8 mouse cellular contexts compared by ENCODE assay signal in genomic region chr4:136469371-136469903, GRCm38 (mm10). TPM values are rescaled to one million over a fixed set of nuclear protein-coding genes. Genes with fewer than 3 reads are reported as not detected.
A peak's percentile ranks its signal among the peaks of the same experiment; 100 is the strongest.
DNase-seq lines count a peak whose midpoint lies in the region; ATAC-seq lines count a peak whose summit lies in the region.

TSS of gene Luzp1 (plus strand) at chr4:136469761.

- 2% methylated on average over 36 of the region's 36 CpGs for WGBS in heart, embryonic 13.5 days
- WGBS in liver, embryonic 12.5 days (ENCODE audit: insufficient replicate concordance): 2% methylated on average over 36 of the region's 36 CpGs
- under 1% methylated on average over 35 of the region's 36 CpGs for WGBS in stomach, embryonic 15.5 days

- peak; percentile 84 for ATAC-seq in heart, embryonic 13.5 days (ENCODE audit: extremely low read depth, insufficient number of reproducible peaks, low FRiP score, low TSS enrichment)
- ATAC-seq in liver, embryonic 12.5 days: peak; percentile 89
- ATAC-seq in stomach, embryonic 15.5 days (ENCODE audit: insufficient read depth, low FRiP score, low read depth): peak; percentile 92

- H3K4me2 ChIP-seq in heart, embryonic 13.5 days: peak within 1 kb of the TSS; percentile 74
- peak within 1 kb of the TSS; percentile 96 for H3K4me2 ChIP-seq in liver, embryonic 12.5 days
- H3K4me2 ChIP-seq in stomach, embryonic 15.5 days: peak within 1 kb of the TSS; percentile 73

- H3K9me3 ChIP-seq in heart, embryonic 13.5 days: no peaks in the 10 kb centered on the region
- H3K9me3 ChIP-seq in liver, embryonic 12.5 days (replicated peaks): no peaks in the 10 kb centered on the region
- H3K9me3 ChIP-seq in stomach, embryonic 15.5 days: no peaks in the 10 kb centered on the region

- H3K4me1 ChIP-seq in brown adipose tissue, adult 24 weeks (ENCODE audit: control insufficient read depth, insufficient read depth, insufficient read length, low read length): peaks cover 37% of the 10 kb centered on the region
- peaks cover 56% of the 10 kb centered on the region for H3K4me1 ChIP-seq in heart, embryonic 13.5 days
- H3K4me1 ChIP-seq in liver, embryonic 12.5 days: peaks cover 27% of the 10 kb centered on the region
- peaks cover 13% of the 10 kb centered on the region for H3K4me1 ChIP-seq in stomach, embryonic 15.5 days

- no peaks in the 10 kb centered on the region for H3K36me3 ChIP-seq in heart, embryonic 13.5 days
- no peaks in the 10 kb centered on the region for H3K36me3 ChIP-seq in liver, embryonic 12.5 days
- H3K36me3 ChIP-seq in stomach, embryonic 15.5 days: no peaks in the 10 kb centered on the region

- H3K27me3 ChIP-seq in heart, embryonic 13.5 days (replicated peaks): peaks cover 2% of the 10 kb centered on the region; the same call in 1 of the 2 replicates
- H3K27me3 ChIP-seq in liver, embryonic 12.5 days (replicated peaks): peaks cover 42% of the 10 kb centered on the region
- no peaks in the 10 kb centered on the region for H3K27me3 ChIP-seq in stomach, embryonic 15.5 days (replicated peaks)

- H3K9ac ChIP-seq in heart, embryonic 13.5 days: peak within 1 kb of the TSS; percentile 97
- peak within 1 kb of the TSS; percentile 82 for H3K9ac ChIP-seq in liver, embryonic 12.5 days
- peak within 1 kb of the TSS; percentile 81 for H3K9ac ChIP-seq in stomach, embryonic 15.5 days

- H3K4me3 ChIP-seq in brown adipose tissue, adult 24 weeks (ENCODE audit: insufficient read depth, low read depth, low read length): peak within 1 kb of the TSS; percentile 71
- H3K4me3 ChIP-seq in heart, embryonic 13.5 days: peak within 1 kb of the TSS; percentile 87
- H3K4me3 ChIP-seq in liver, embryonic 12.5 days: peak within 1 kb of the TSS; percentile 66
- H3K4me3 ChIP-seq in stomach, embryonic 15.5 days (replicated peaks): peak within 1 kb of the TSS; percentile 89

- DNase-seq in CD4-positive helper T cell, adult 2 months (ENCODE audit: low read depth, low spot score): peak; percentile 89
- peak; percentile 49 for DNase-seq in fat pad, adult 2 months (ENCODE audit: extremely low read depth, low read depth, low spot score)
- peak; percentile 96 for DNase-seq in kidney, postnatal 10 days
- peak; percentile 90 to 91 for DNase-seq in natural killer cell, adult 2 months (ENCODE audit: low spot score in 2 of 2)

- peak within 1 kb of the TSS; percentile 94 for H3K27ac ChIP-seq in brown adipose tissue, adult 24 weeks (replicated peaks; ENCODE audit: low read depth, low read length)
- peak within 1 kb of the TSS; percentile 98 for H3K27ac ChIP-seq in heart, embryonic 13.5 days (replicated peaks)
- peak within 1 kb of the TSS; percentile 78 for H3K27ac ChIP-seq in liver, embryonic 12.5 days
- peak within 1 kb of the TSS; percentile 98 for H3K27ac ChIP-seq in stomach, embryonic 15.5 days

RNA-seq across cellular contexts. Expression of gene Luzp1, which starts in this region (rescaled TPM):
- 21.0 and 34.3 TPM in 2 replicates for polyA plus RNA-seq in brown adipose tissue, adult 24 weeks (2012; ENCODE audit: insufficient read depth, insufficient read length, missing spikeins)
- polyA plus RNA-seq in heart, embryonic 13.5 days (2015; fragmentation: Nextera tagmentation; extraction: Ambion mirVana): 89.2 and 100 TPM in 2 replicates
- 25.6 and 25.7 TPM in 2 replicates for polyA plus RNA-seq in liver, embryonic 12.5 days (2016; fragmentation: Nextera tagmentation; extraction: Ambion mirVana)
- polyA plus RNA-seq in stomach, embryonic 15.5 days (2015; fragmentation: Nextera tagmentation; extraction: Ambion mirVana): 106 and 110 TPM in 2 replicates

Comparison
In these comparisons a context has a peak if more than half of its experiments do, and no peak if none do; other contexts are left out.
1. Peak in every context shown above with its lines: DNase-seq, ATAC-seq, H3K4me3 ChIP-seq and H3K27ac ChIP-seq.